Mouse (Mus musculus) myocyte (in vitro differentiated cells): ENCODE measurements around the gene P2ry13. TPM values are rescaled to one million over a fixed set of nuclear protein-coding genes. Genes with fewer than 3 reads are reported as not detected.

ENCODE experiments used
- H3K27me3 ChIP-seq: one replicate; pipeline ENCODE4 v1.6.1; 2011; ENCODE audit not compliant: control insufficient read depth, insufficient read depth, insufficient read length
- H3K36me3 ChIP-seq: one replicate; pipeline ENCODE4 v1.6.1; 2011; ENCODE audit not compliant: control insufficient read depth, insufficient read depth
- H3K4me2 ChIP-seq: one replicate; pipeline ENCODE4 v1.6.1; 2011; ENCODE audit warnings: low read depth, control low read depth
- H3K4me3 ChIP-seq: one replicate; pipeline ENCODE4 v1.5.1; 2011; ENCODE audit warnings: mild to moderate bottlenecking, control low read depth, moderate library complexity
- H3K79me2 ChIP-seq: one replicate; pipeline ENCODE4 v1.6.1; 2011; ENCODE audit not compliant: control insufficient read depth, insufficient read depth
- H3ac ChIP-seq: one replicate; pipeline ENCODE4 v1.6.1; 2011; ENCODE audit not compliant: control insufficient read depth, insufficient read length
- CEBPB ChIP-seq: IDR thresholded peaks from 2 replicates; pipeline ENCODE4 v1.6.1; 2011; ENCODE audit warnings: mild to moderate bottlenecking, moderate library complexity; ENCODE audit not compliant: poor library complexity, insufficient read depth, severe bottlenecking
- E2F4 ChIP-seq: IDR thresholded peaks from one replicate; pipeline ENCODE4 v1.6.1; 2011; ENCODE audit warnings: mild to moderate bottlenecking, control low read depth, moderate library complexity; ENCODE audit not compliant: insufficient read depth
- MAX ChIP-seq: IDR thresholded peaks from one replicate; pipeline ENCODE4 v1.6.1; 2011; ENCODE audit warnings: low read depth, mild to moderate bottlenecking, control low read depth
- MYOD1 ChIP-seq, 3 experiments: IDR thresholded peaks; one replicate each; pipeline ENCODE4 v1.6.1; 2011; ENCODE audit warnings: control low read depth in 2 of 3, low read depth in 2 of 3, mild to moderate bottlenecking in 2 of 3, moderate library complexity in 1 of 3; ENCODE audit not compliant: insufficient read length in 2 of 3, control insufficient read depth in 1 of 3
- MYOG ChIP-seq, 3 experiments: IDR thresholded peaks; one replicate each; pipeline ENCODE4 v1.6.1; 2011; ENCODE audit warnings: control low read depth in 2 of 3, low read depth in 2 of 3, mild to moderate bottlenecking in 2 of 3; ENCODE audit not compliant: insufficient read length in 2 of 3, control insufficient read depth in 1 of 3, insufficient read depth in 1 of 3
- POLR2A ChIP-seq: IDR thresholded peaks from one replicate; pipeline ENCODE4 v1.6.1; 2011; ENCODE audit warnings: low read depth, mild to moderate bottlenecking, control low read depth, moderate library complexity; ENCODE audit not compliant: insufficient read length
- POLR2AphosphoS2 ChIP-seq: IDR thresholded peaks from one replicate; pipeline ENCODE4 v1.6.1; 2011; ENCODE audit warnings: low read depth, control low read depth; ENCODE audit not compliant: insufficient read length
- REST ChIP-seq: IDR thresholded peaks from one replicate; pipeline ENCODE4 v1.6.1; 2011; ENCODE audit warnings: mild to moderate bottlenecking, control low read depth, moderate library complexity; ENCODE audit not compliant: insufficient read depth, insufficient read length
- SRF ChIP-seq: IDR thresholded peaks from one replicate; pipeline ENCODE4 v1.6.1; 2011; ENCODE audit warnings: low read depth; ENCODE audit not compliant: control insufficient read depth, insufficient read length
- TCF12 ChIP-seq: IDR thresholded peaks from one replicate; pipeline ENCODE4 v1.6.1; 2011; ENCODE audit warnings: mild to moderate bottlenecking, control low read depth; ENCODE audit not compliant: poor library complexity, insufficient read depth, severe bottlenecking
- TCF3 ChIP-seq: IDR thresholded peaks from one replicate; pipeline ENCODE4 v1.6.1; 2011; ENCODE audit warnings: low read depth, control low read depth; ENCODE audit not compliant: insufficient read length
- USF1 ChIP-seq: IDR thresholded peaks from one replicate; pipeline ENCODE4 v1.6.1; 2011; ENCODE audit warnings: low read depth, mild to moderate bottlenecking, control low read depth, moderate library complexity
- polyA plus RNA-seq: library from polyadenylated mRNA; unstranded; fragments of >200 nt; fragmentation: generic; extraction: Trizol; gene quantifications from one replicate; pipeline ENCODE4 v1.2.1, GENCODE M21; 2012; ENCODE audit warnings: missing spikeins

The P2ry13 gene
- polyA plus RNA-seq, 1 experiment, result not detected

DNA sequence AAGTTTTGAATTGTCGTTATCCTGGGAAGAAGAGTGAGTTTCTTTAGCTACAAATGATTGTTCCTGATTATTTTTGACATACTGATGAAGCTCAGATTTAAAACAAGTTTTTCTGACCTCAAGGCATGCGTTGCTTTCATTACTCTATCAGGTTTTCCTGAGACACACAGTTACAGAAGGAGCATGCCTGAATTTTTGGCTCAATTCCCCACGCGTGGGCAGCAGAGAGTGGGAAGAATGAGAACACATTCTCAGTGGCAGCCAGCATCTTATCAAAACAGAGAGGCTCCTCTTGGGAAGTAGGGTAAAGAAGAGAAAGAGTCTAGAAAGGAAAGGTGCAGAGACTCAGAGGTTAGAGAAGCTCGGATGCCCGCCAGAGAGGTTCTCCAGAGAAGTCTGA, 32.7 kb upstream of the P2ry13 start:
- Histone ChIP-seq H3K36me3 (no peaks in the 10 kb centered on the region), H3K4me3 (no peak overlapping the region), H3K27me3 (no peaks in the 10 kb centered on the region), H3K4me2 (no peak overlapping the region), H3ac (no peak overlapping the region), H3K79me2 (no peaks in the 10 kb centered on the region)
- TF ChIP-seq TCF3 (no peak), POLR2AphosphoS2 (no peak), MYOD1 (IDR thresholded peaks at IDR 0.05; ENCODE audit: control insufficient read depth in 1 of 3, insufficient read length in 2 of 3, low read depth in 2 of 3) (no peak), CEBPB (no peak), MYOG (IDR thresholded peaks at IDR 0.05; ENCODE audit: control insufficient read depth in 1 of 3, insufficient read depth in 1 of 3, insufficient read length in 2 of 3, low read depth in 2 of 3) (no peak), REST (no peak), TCF12 (no peak), POLR2A (no peak), MAX (no peak), USF1 (no peak), E2F4 (no peak), SRF (no peak)

GRCm38 (mm10) chr3:59234878-59235277, 24.2 kb upstream of the P2ry13 start:
- Histone ChIP-seq H3K79me2 (no peaks in the 10 kb centered on the region), H3K4me2 (no peak overlapping the region), H3K27me3 (no peaks in the 10 kb centered on the region), H3ac (no peak overlapping the region), H3K4me3 (no peak overlapping the region), H3K36me3 (no peaks in the 10 kb centered on the region)
- no peak for TF ChIP-seq MYOD1 (IDR thresholded peaks at IDR 0.05; ENCODE audit: control insufficient read depth in 1 of 3, insufficient read length in 2 of 3, low read depth in 2 of 3)

DNA sequence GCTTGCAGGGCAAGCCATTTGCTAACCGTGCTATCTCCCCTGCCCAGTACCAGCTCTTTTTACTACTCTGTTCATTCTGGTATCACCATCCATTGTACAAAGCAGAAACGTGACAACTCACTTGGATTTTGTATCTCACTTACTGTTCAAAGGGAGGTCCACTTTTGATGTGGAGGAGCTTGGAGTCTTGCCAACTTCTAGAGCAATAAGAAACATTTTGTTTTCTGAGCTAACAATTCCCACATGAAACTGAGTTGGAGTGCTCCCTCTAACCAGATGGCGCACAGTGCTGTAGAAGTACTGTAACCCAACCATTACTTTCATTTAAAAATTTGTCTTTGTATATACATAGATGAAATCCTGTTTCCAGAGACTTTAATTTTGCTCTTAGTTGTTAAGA, 20.2 kb upstream of the P2ry13 start:
- H3K36me3 ChIP-seq, result no peaks in the 10 kb centered on the region
- TF ChIP-seq MYOG (IDR thresholded peaks at IDR 0.05; ENCODE audit: control insufficient read depth in 1 of 3, insufficient read depth in 1 of 3, insufficient read length in 2 of 3, low read depth in 2 of 3), result no peak
- TF ChIP-seq MYOD1 (IDR thresholded peaks at IDR 0.05; ENCODE audit: control insufficient read depth in 1 of 3, insufficient read length in 2 of 3, low read depth in 2 of 3), result no peak
- no peak for TF ChIP-seq TCF3
- no peak for TF ChIP-seq CEBPB
- TF ChIP-seq POLR2A, result no peak
- no peak for TF ChIP-seq POLR2AphosphoS2
- no peak for TF ChIP-seq E2F4
- TF ChIP-seq SRF, result no peak
- no peak for TF ChIP-seq REST
- TF ChIP-seq TCF12, result no peak
- TF ChIP-seq MAX, result no peak
- TF ChIP-seq USF1, result no peak
- H3ac ChIP-seq, result no peak overlapping the region
- H3K27me3 ChIP-seq, result no peaks in the 10 kb centered on the region
- no peak overlapping the region for H3K4me2 ChIP-seq
- no peaks in the 10 kb centered on the region for H3K79me2 ChIP-seq
- no peak overlapping the region for H3K4me3 ChIP-seq

GRCm38 (mm10) chr3:59228730-59229551, 18.3 kb upstream of the P2ry13 start:
- Histone ChIP-seq H3K79me2 (no peaks in the 10 kb centered on the region), H3K27me3 (no peaks in the 10 kb centered on the region), H3K4me2 (peak overlapping the region; percentile 45), H3K36me3 (no peaks in the 10 kb centered on the region), H3K4me3 (no peak overlapping the region), H3ac (no peak overlapping the region)
- TF ChIP-seq REST (no peak), MYOG (IDR thresholded peaks at IDR 0.05; ENCODE audit: control insufficient read depth in 1 of 3, insufficient read depth in 1 of 3, insufficient read length in 2 of 3, low read depth in 2 of 3) (no peak), E2F4 (no peak), TCF3 (no peak), MAX (no peak), TCF12 (no peak), POLR2A (no peak), USF1 (no peak), POLR2AphosphoS2 (no peak), SRF (no peak), CEBPB (no peak), MYOD1 (IDR thresholded peaks at IDR 0.05; ENCODE audit: control insufficient read depth in 1 of 3, insufficient read length in 2 of 3, low read depth in 2 of 3) (no peak)

- no peaks in the 10 kb centered on the region for H3K36me3 ChIP-seq
- H3ac ChIP-seq, result no peak overlapping the region
- no peak overlapping the region for H3K4me3 ChIP-seq
- H3K27me3 ChIP-seq, result no peaks in the 10 kb centered on the region
- TF ChIP-seq TCF12 (no peak), USF1 (no peak), POLR2AphosphoS2 (no peak), TCF3 (no peak), MYOG (IDR thresholded peaks at IDR 0.05; ENCODE audit: control insufficient read depth in 1 of 3, insufficient read depth in 1 of 3, insufficient read length in 2 of 3, low read depth in 2 of 3) (no peak), REST (no peak)
- no peak overlapping the region for H3K4me2 ChIP-seq
- H3K79me2 ChIP-seq, result no peaks in the 10 kb centered on the region
Observed at GRCm38 (mm10) chr3:59227696-59228095, 17.0 kb upstream of the P2ry13 start.
